Mouse (Mus musculus) kidney, adult 2 months (tissue): ENCODE results near the gene Nbl1.

ENCODE experiments used
- CTCF ChIP-seq: fragments of 200-500 bp; conservative IDR thresholded peaks from 2 replicates; pipeline ENCODE4 v1.5.1; 2011; ENCODE audit warnings: low read depth, mild to moderate bottlenecking, control low read depth, low read length, moderate library complexity, mixed read lengths; ENCODE audit not compliant: insufficient read depth, insufficient read length
- POLR2A ChIP-seq: fragments of 200-500 bp; IDR thresholded peaks from one replicate; pipeline ENCODE4 v1.6.1; 2011; ENCODE audit warnings: low read depth, low read length, control low read depth

- no peak for TF ChIP-seq CTCF
- TF ChIP-seq POLR2A: no peak
Measured at GRCm38 (mm10) chr4:139120998-139121397, 28.2 kb upstream of the Nbl1 start.
